Mouse (Mus musculus) cerebellum, adult 8-10 months (tissue): ENCODE measurements around the gene Krtap6-1.
"Not testable (repeated sequence)": the region's sequence is repeated elsewhere in the genome, so short reads cannot be mapped to it uniquely, and the experiment has no call there.

ENCODE experiments used
- DNase-seq: peaks from one replicate; pipeline ENCODE4 v3.0.0; 2022

Krtap6-1 gene

DNA sequence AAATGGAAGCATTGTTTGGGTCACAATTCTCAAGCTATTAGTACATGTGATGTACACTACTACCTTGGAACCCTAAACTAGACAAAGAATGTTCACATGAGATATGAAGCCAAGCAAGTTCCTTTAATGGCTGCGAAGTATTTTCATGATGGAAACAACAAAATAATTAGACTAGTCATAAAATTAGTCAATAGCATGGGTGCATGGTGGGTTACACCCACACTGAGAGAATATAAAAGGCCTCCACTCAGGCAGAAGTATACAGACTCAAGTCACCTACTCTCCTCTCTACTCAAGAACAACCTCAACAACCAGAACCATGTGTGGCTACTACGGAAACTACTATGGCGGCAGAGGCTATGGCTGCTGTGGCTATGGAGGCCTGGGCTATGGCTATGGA, at the start of gene Krtap6-1:
Gene Krtap6-1 (plus strand): TSS at position 301 of the 400 bp plus-strand sequence.
- DNase-seq = not testable (repeated sequence)

GRCm38 (mm10) chr16:89010659-89011058, 20.8 kb upstream of the Krtap6-1 start, which contains the start of gene Krtap22-2:
Krtap22-2 (minus strand) TSS chr16:89010759.
- no peak for DNase-seq

GRCm38 (mm10) chr16:89013973-89014372, 17.5 kb upstream of the Krtap6-1 start:
- no peak for DNase-seq

DNA sequence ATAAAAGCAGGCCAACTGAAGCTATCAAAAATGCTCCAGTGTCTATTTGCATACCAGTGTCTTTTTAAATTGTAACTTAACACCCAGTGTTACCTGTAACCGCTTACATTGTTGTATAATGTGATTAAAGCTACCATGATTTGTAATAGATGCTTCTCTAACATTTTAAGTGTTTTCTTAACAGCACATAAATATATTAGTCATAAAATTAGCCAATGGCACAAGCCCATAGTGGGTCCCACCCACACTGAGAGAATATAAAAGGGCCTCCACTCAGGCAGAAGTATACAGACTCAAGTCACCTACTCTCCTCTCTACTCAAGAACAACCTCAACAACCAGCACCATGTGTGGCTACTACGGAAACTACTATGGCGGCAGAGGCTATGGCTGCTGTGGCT, 16.5 kb upstream of the Krtap6-1 start, which contains the start of gene Gm10229:
Gene Gm10229 (plus strand): TSS at position 301 of the 400 bp plus-strand sequence.
- not testable (repeated sequence) for DNase-seq

DNA sequence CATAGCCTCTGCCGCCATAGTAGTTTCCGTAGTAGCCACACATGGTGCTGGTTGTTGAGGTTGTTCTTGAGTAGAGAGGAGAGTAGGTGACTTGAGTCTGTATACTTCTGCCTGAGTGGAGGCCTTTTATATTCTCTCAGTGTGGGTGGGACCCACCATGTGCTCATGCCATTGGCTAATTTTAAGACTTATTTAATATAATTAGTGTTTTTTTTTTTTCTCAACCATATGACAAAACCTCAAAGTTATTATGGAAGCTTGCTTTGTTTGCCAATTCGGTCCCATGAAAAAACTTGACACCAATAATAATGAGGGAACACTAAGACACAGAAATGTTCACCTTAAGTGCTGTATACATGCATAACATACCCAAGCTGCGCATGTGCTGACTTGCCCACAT, 9.9 kb downstream of the Krtap6-1 start, which contains the start of gene Gm10228:
Gene Gm10228 (minus strand): TSS at position 101 of the 400 bp plus-strand sequence.
- DNase-seq = not testable (repeated sequence)

- DNase-seq = no peak
Observed at GRCm38 (mm10) chr16:89047783-89048182, 16.3 kb downstream of the Krtap6-1 start, which contains the start of gene Krtap6-5. Krtap6-5 (minus strand) TSS chr16:89047883.

DNA sequence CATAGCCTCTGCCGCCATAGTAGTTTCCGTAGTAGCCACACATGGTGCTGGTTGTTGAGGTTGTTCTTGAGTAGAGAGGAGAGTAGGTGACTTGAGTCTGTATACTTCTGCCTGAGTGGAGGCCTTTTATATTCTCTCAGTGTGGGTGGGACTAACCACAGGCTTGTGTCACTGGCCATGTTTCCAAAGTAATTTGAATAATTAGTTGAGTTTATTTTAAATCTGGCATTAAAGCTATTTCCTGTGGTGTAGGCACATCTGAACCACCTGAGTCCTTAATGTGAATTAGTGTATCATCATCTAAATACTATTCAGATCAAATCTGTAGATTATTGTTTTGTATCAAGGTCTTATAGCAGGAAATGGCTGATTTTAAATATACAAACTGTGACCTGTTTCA, 32.4 kb downstream of the Krtap6-1 start, which contains the start of gene 1110025L11Rik:
Gene 1110025L11Rik (minus strand): TSS at position 101 of the 400 bp plus-strand sequence.
- not testable (repeated sequence) for DNase-seq

DNA sequence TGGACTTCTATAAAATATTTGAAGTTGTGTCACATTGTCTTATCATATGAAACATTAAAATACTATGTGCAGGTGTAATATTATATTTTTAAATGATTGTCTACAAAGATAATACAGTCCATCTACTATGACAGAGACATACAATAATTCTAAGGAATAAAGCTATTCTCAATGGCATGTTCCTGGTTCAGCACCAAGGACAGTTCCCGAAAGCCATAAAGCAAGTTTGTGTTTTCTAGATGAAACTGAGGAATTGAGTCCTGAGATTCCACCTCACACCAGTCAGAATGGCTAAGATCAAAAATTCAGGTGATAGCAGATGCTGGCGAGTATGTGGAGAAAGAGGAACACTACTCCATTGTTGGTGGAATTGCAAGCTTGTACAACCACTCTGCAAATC, 39.5 kb downstream of the Krtap6-1 start:
- not testable (repeated sequence) for DNase-seq
